Mouse (Mus musculus): Measurements from ENCODE around the gene Olfr401. TPM values are rescaled to one million over a fixed set of nuclear protein-coding genes. Genes with fewer than 3 reads are reported as not detected.

The Olfr401 gene
- polyA plus RNA-seq, 1 experiment, result not detected

DNA sequence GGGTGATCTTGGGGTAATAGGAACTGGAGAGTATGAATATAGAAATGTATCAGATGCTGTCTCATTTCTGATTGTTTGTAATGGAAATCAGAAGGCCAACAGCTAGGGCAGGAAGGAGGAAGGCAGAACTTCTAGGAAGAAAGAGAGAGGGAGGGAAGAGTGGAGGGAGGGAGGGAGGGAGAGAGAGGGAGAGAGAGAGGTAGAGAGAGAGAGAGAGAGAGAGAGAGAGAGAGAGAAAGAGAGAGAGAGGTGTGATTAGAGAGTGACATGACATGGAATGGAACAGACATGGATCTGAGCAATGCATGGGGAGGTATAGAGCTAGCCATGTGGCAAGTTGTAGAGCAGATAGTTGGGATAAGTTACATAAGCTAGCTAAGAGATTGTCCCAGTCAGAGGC is 55.3 kb downstream of the Olfr401 start:
- TF ChIP-seq CTCF (IDR thresholded peaks at IDR 0.05; ENCODE audit: extremely low read depth, insufficient read length, insufficient replicate concordance, low read depth, low read length), result no peak
- TF ChIP-seq POLR2A (IDR thresholded peaks at IDR 0.05; ENCODE audit: low read depth, low read length), result no peak
- no peaks in the 10 kb centered on the region for H3K4me1 ChIP-seq (ENCODE audit: control insufficient read depth, insufficient read depth, insufficient read length, low read length)
- no peak overlapping the region for H3K4me3 ChIP-seq (ENCODE audit: low read depth, low read length)
- H3K36me3 ChIP-seq (ENCODE audit: control insufficient read depth, insufficient read depth, low read length), result no peaks in the 10 kb centered on the region
- no peaks in the 10 kb centered on the region for H3K27me3 ChIP-seq (ENCODE audit: control insufficient read depth, insufficient read depth, low read length)
- H3K27ac ChIP-seq (ENCODE audit: insufficient read depth, low read depth, low read length), result no peak overlapping the region

Other genes with a start within 250 kb of the Olfr401 start
- gene Olfr394, start 222.9 kb upstream of the Olfr401 start, polyA plus RNA-seq (2012; rRNA removed), result not detected in 2 replicates
- gene Olfr395, start 204.4 kb upstream of the Olfr401 start, polyA plus RNA-seq (2012; rRNA removed), result not detected in 2 replicates
- not detected in 2 replicates for gene Olfr23, start 177.0 kb upstream of the Olfr401 start, polyA plus RNA-seq (2012; rRNA removed)
- gene Olfr397, start 152.9 kb upstream of the Olfr401 start, polyA plus RNA-seq (2012; rRNA removed), result not detected in 2 replicates
- gene Olfr398, start 123.3 kb upstream of the Olfr401 start, polyA plus RNA-seq (2012; rRNA removed), result not detected in 2 replicates
- not detected in 2 replicates for gene Olfr139, start 57.2 kb upstream of the Olfr401 start, polyA plus RNA-seq (2012; rRNA removed)
- gene Olfr399, start 57.1 kb upstream of the Olfr401 start, polyA plus RNA-seq (2012; rRNA removed), result not detected in 2 replicates
- not detected in 2 replicates for gene Zfp616, start 43.8 kb upstream of the Olfr401 start, polyA plus RNA-seq (2012; rRNA removed)
- gene Olfr402, start 39.8 kb downstream of the Olfr401 start, polyA plus RNA-seq (2012; rRNA removed), result not detected in 2 replicates
- gene Olfr403, start 72.5 kb downstream of the Olfr401 start, polyA plus RNA-seq (2012; rRNA removed), result not detected in 2 replicates
- not detected in 2 replicates for gene Olfr43, start 97.7 kb downstream of the Olfr401 start, polyA plus RNA-seq (2012; rRNA removed)
- not detected in 2 replicates for gene Olfr406, start 146.1 kb downstream of the Olfr401 start, polyA plus RNA-seq (2012; rRNA removed)
- gene Olfr59, start 170.0 kb downstream of the Olfr401 start, polyA plus RNA-seq (2012; rRNA removed), result not detected in 2 replicates
- gene Olfr410, start 224.3 kb downstream of the Olfr401 start, polyA plus RNA-seq (2012; rRNA removed), result not detected in 2 replicates
- not detected in 2 replicates for gene Olfr411, start 238.9 kb downstream of the Olfr401 start, polyA plus RNA-seq (2012; rRNA removed)
- gene Olfr412, start 248.4 kb downstream of the Olfr401 start, polyA plus RNA-seq (2012; rRNA removed), result not detected in 2 replicates

All from small intestine, adult 2 months (tissue).